ENCODE assay signal across 11 mouse cellular contexts in the genomic region with DNA sequence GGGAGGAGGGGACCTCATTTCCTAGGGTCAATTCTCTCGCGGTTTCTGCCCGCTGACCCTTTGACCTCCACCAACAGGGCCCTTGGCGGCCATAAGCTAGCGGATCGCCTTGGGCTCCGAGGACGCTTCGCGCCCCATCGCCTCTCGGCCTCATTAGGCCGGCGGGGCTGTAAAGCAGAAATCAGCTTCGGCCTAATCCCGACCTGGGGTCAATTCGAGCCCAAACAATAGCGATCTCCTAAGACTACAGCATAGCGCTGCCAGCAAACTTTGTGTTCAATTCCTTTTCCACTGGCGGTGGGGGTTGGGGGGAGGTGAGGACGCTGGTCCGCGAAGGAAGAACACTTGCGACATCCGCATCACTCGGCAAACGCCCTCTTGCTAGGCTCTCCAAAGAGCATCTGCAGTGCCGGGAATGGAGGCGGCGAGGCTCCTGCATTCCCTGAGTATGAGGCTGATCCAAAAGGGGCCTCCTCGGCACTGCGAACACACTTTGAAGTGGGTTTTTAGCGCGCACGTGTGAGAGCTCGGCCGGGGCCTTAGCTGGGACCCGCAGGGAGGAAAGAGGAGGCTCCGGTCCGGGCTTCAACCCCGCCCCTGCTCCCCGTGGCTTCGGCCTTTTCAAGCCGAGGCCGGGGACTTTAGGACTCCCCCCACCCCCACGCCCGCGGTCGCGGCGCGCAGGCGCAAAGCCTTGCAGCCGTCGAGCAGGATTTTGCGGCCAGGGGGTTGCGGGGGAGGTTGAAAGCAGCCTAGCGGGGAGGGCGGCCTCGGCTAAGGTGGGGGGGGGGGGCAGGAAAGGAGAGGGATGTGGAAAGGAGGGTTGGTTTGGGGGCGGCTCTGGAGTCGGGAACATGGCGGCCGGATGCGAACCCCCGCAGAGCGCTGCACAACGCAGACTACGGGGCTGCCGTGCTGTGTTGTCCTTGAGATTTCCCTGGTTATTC. TPM values are rescaled to one million over a fixed set of nuclear protein-coding genes. Genes with fewer than 3 reads are reported as not detected.
DNase-seq lines count a peak whose midpoint lies in the region; ATAC-seq lines count a peak whose summit lies in the region.
"Had no signal": no experiment of that assay in that cellular context is flagged by ENCODE, and none has a peak within 500 bp of the region (broad histone marks: within the 10 kb centered on the region; RNA-seq: fewer than 3 reads in every experiment).

No protein-coding gene starts in this region.

- no peaks in the 10 kb centered on the region for H3K36me3 ChIP-seq in heart, embryonic 13.5 days
- no peaks in the 10 kb centered on the region for H3K36me3 ChIP-seq in hindbrain, embryonic 14.5 days (replicated peaks; ENCODE audit: control insufficient read depth, insufficient read depth)
- no peaks in the 10 kb centered on the region for H3K36me3 ChIP-seq in neural tube, embryonic 11.5 days (ENCODE audit: control insufficient read depth, insufficient read depth, low read length)

- no peak for DNase-seq in heart, adult 18-20 months
- peak; percentile 80 to 84 for DNase-seq in cerebellum, postnatal 14 days
- DNase-seq in hindbrain, embryonic 14.5 days (ENCODE audit: low spot score) = peak; percentile 53
- peak; percentile 76 for DNase-seq in neural tube, embryonic 11.5 days (ENCODE audit: low spot score)
- DNase-seq in gastrocnemius, postnatal 14 days = no peak
- no peak for DNase-seq in urinary bladder, adult 2 months (ENCODE audit: low spot score)

- H3K4me2 ChIP-seq in heart, embryonic 13.5 days = peak overlapping the region; percentile 67
- peak overlapping the region; percentile 47 for H3K4me2 ChIP-seq in hindbrain, embryonic 14.5 days (replicated peaks)
- H3K4me2 ChIP-seq in neural tube, embryonic 11.5 days (ENCODE audit: low read depth) = peak overlapping the region; percentile 44

- peak overlapping the region; percentile 52 for H3K4me3 ChIP-seq in heart, embryonic 13.5 days
- peak overlapping the region; percentile 30 for H3K4me3 ChIP-seq in hindbrain, embryonic 14.5 days (replicated peaks; ENCODE audit: low read length)
- peak overlapping the region; percentile 23 for H3K4me3 ChIP-seq in neural tube, embryonic 11.5 days (ENCODE audit: low read depth, low read length)
- H3K4me3 ChIP-seq: erythroblast, embryonic 14.5 days had no signal

- ATAC-seq in heart, embryonic 13.5 days (ENCODE audit: extremely low read depth, insufficient number of reproducible peaks, low FRiP score, low TSS enrichment) = no peak; the same call in 1 of the 2 replicates
- peak; percentile 92 for ATAC-seq in hindbrain, embryonic 14.5 days (ENCODE audit: low FRiP score)
- ATAC-seq in neural tube, embryonic 11.5 days (ENCODE audit: insufficient read depth, low FRiP score, low TSS enrichment) = peak; percentile 89
- no peak for ATAC-seq in erythroid progenitor cell, adult 5-6 weeks (replicated peaks; ENCODE audit: low FRiP score, poor library complexity, severe bottlenecking)

- H3K9me3 ChIP-seq in heart, embryonic 13.5 days = no peaks in the 10 kb centered on the region
- H3K9me3 ChIP-seq in hindbrain, embryonic 14.5 days (ENCODE audit: control insufficient read depth, low read length) = no peaks in the 10 kb centered on the region
- no peaks in the 10 kb centered on the region for H3K9me3 ChIP-seq in neural tube, embryonic 11.5 days (ENCODE audit: control insufficient read depth, low read length)

- peaks cover 66% of the 10 kb centered on the region for H3K27me3 ChIP-seq in heart, embryonic 13.5 days (replicated peaks)
- H3K27me3 ChIP-seq in hindbrain, embryonic 14.5 days (ENCODE audit: control insufficient read depth, insufficient read depth, low read length) = peaks cover 29% of the 10 kb centered on the region; the same call in 1 of the 2 replicates
- no peaks in the 10 kb centered on the region for H3K27me3 ChIP-seq in neural tube, embryonic 11.5 days (ENCODE audit: control insufficient read depth, insufficient read depth, low read length)

- intact Hi-C loops in gastrocnemius, postnatal 14 days (cut with DNase I; ENCODE audit: low total_unique reads) = no loop called here

- 12% methylated on average over 67 of the region's 70 CpGs for WGBS in heart, embryonic 13.5 days
- WGBS in hindbrain, embryonic 14.5 days = 19% methylated on average over 68 of the region's 70 CpGs
- 16% methylated on average over 61 of the region's 70 CpGs for WGBS in neural tube, embryonic 11.5 days

- peak overlapping the region; percentile 52 for H3K9ac ChIP-seq in heart, embryonic 13.5 days
- peak overlapping the region; percentile 46; the same call in 1 of the 2 replicates for H3K9ac ChIP-seq in hindbrain, embryonic 14.5 days
- peak overlapping the region; percentile 33 for H3K9ac ChIP-seq in neural tube, embryonic 11.5 days (ENCODE audit: low read length)

- H3K4me1 ChIP-seq in heart, embryonic 13.5 days = no peaks in the 10 kb centered on the region
- no peaks in the 10 kb centered on the region for H3K4me1 ChIP-seq in hindbrain, embryonic 14.5 days (replicated peaks; ENCODE audit: control insufficient read depth, insufficient read depth, low read length)
- no peaks in the 10 kb centered on the region for H3K4me1 ChIP-seq in neural tube, embryonic 11.5 days (ENCODE audit: control insufficient read depth, insufficient read depth, low read length)

- no peak overlapping the region for H3K27ac ChIP-seq in heart, embryonic 13.5 days (replicated peaks)
- H3K27ac ChIP-seq in hindbrain, embryonic 14.5 days = peak overlapping the region; percentile 75
- peak overlapping the region; percentile 56; the same call in 1 of the 2 replicates for H3K27ac ChIP-seq in neural tube, embryonic 11.5 days (ENCODE audit: low read depth, low read length)

RNA-seq across cellular contexts. Expression of gene Zic3, which starts 15.8 kb away (rescaled TPM):
- 0.05 and 0.13 TPM in 2 replicates for polyA plus RNA-seq in heart, embryonic 13.5 days (2015; fragmentation: Nextera tagmentation; extraction: Ambion mirVana)
- total RNA-seq in heart, adult 18-20 months (2021) = not detected
- 17.1 and 18.9 TPM in 2 replicates for polyA plus RNA-seq in hindbrain, embryonic 14.5 days (2014; fragmentation: Nextera tagmentation; extraction: Ambion mirVana)
- 17.6 and 19.3 TPM in 2 replicates for polyA plus RNA-seq in neural tube, embryonic 11.5 days (2014; fragmentation: Nextera tagmentation; extraction: Ambion mirVana)
- total RNA-seq in gastrocnemius, postnatal 14 days (2021) = not detected
- polyA plus RNA-seq in urinary bladder, adult 2 months (2012; rRNA removed) = not detected in 2 replicates
- not detected in 2 replicates for total RNA-seq in erythroid progenitor cell, adult 5-6 weeks (2015; ENCODE audit: low replicate concordance)
- total RNA-seq in erythroid progenitor cell, adult 5-6 weeks (2017; ENCODE audit: low replicate concordance) = not detected in 2 replicates
- polyA plus RNA-seq: C2C12; erythroblast, embryonic 14.5 days; spleen, adult 2 months had no signal

Comparison
In these comparisons a context has a peak if more than half of its experiments do, and no peak if none do; other contexts are left out.
1. ATAC-seq: peak in hindbrain, embryonic 14.5 days (single experiment) and neural tube, embryonic 11.5 days (single experiment); none in heart, embryonic 13.5 days (single experiment) and erythroid progenitor cell, adult 5-6 weeks (single experiment).
2. DNase-seq: peak in cerebellum, postnatal 14 days (2 of 2), hindbrain, embryonic 14.5 days (single experiment) and neural tube, embryonic 11.5 days (single experiment); none in heart, adult 18-20 months (0 of 2), gastrocnemius, postnatal 14 days (single experiment) and urinary bladder, adult 2 months (single experiment).
3. RNA of gene Zic3, which starts 15.8 kb away (polyA plus RNA-seq): 17.6 to 19.3 TPM in neural tube, embryonic 11.5 days and 17.1 to 18.9 TPM in hindbrain, embryonic 14.5 days; 0.05 to 0.13 TPM in heart, embryonic 13.5 days and not detected in urinary bladder, adult 2 months; every median in the first group is over 10 times any median in the second.
4. Peak in every context shown above with its lines, with median percentiles within 50 percentile points of each other: H3K4me2 ChIP-seq, H3K4me3 ChIP-seq and H3K9ac ChIP-seq.